Mouse (Mus musculus) embryonic facial prominence, embryonic 11.5 days (tissue): ENCODE measurements around the gene Arhgef17. TPM values are rescaled to one million over a fixed set of nuclear protein-coding genes. Genes with fewer than 3 reads are reported as not detected.

Experiments used
- ATAC-seq: fragments of 200-750 bp; cut with Nextera tagmentation; replicated peaks from 2 replicates; pipeline ENCODE4 v1.8.0; 2017; ENCODE audit warnings: low read depth; ENCODE audit not compliant: insufficient number of reproducible peaks, low FRiP score, low TSS enrichment
- DNase-seq: peaks from one replicate; pipeline ENCODE4 v3.0.0-alpha.2; 2015; ENCODE audit warnings: low spot score
- H3K27ac ChIP-seq: fragments of 300-500 bp; sonication (generic); replicated peaks from 2 replicates; pipeline ENCODE4 v1.5.1; 2014; ENCODE audit warnings: mild to moderate bottlenecking, low read depth, low read length, control low read depth
- H3K27me3 ChIP-seq: fragments of 300-500 bp; sonication (generic); 2 replicates; pipeline ENCODE4 v1.6.1; 2014; ENCODE audit warnings: mild to moderate bottlenecking, low read length, moderate library complexity, mixed read lengths; ENCODE audit not compliant: control insufficient read depth, insufficient read depth
- H3K36me3 ChIP-seq: fragments of 300-500 bp; sonication (generic); replicated peaks from 2 replicates; pipeline ENCODE4 v1.6.1; 2014; ENCODE audit warnings: low read depth, mild to moderate bottlenecking, low read length, moderate library complexity, mixed read lengths; ENCODE audit not compliant: control insufficient read depth, insufficient read depth
- H3K4me1 ChIP-seq: fragments of 300-500 bp; sonication (generic); 2 replicates; pipeline ENCODE4 v1.6.1; 2014; ENCODE audit warnings: low read length, mixed read lengths; ENCODE audit not compliant: control insufficient read depth, insufficient read depth
- H3K4me2 ChIP-seq: fragments of 300-500 bp; sonication (generic); 2 replicates; pipeline ENCODE4 v1.6.1; 2014; ENCODE audit warnings: low read depth, mild to moderate bottlenecking, control low read depth, low read length, moderate library complexity
- H3K4me3 ChIP-seq: fragments of 300-500 bp; sonication (generic); 2 replicates; pipeline ENCODE4 v1.5.1; 2014; ENCODE audit warnings: low read depth, low read length, control low read depth
- H3K9ac ChIP-seq: fragments of 300-500 bp; sonication (generic); replicated peaks from 2 replicates; pipeline ENCODE4 v1.6.1; 2014; ENCODE audit warnings: mild to moderate bottlenecking, control low read depth, low read length
- H3K9me3 ChIP-seq: fragments of 300-500 bp; sonication (generic); replicated peaks from 2 replicates; pipeline ENCODE4 v1.6.1; 2016; ENCODE audit warnings: mild to moderate bottlenecking, low read length, inconsistent platforms, mixed read lengths; ENCODE audit not compliant: control insufficient read depth
- WGBS: fragments of 180-500 bp; shearing (Covaris S2); extraction: QIAGEN DNeasy Blood & Tissue Kit; methylation state at CpG from one replicate; pipeline ENCODE4 v1.1.7; 2014; 5-methylcytosine and 5-hydroxymethylcytosine counted together
- polyA plus RNA-seq: library from polyadenylated mRNA; unstranded; fragments of >200 nt; fragmentation: Nextera tagmentation; extraction: Ambion mirVana; gene quantifications from 2 replicates; pipeline ENCODE4 v1.2.1, GENCODE M21; 2014

The Arhgef17 gene
- polyA plus RNA-seq, 1 experiment from 2014 or later: 8.1 TPM

DNA sequence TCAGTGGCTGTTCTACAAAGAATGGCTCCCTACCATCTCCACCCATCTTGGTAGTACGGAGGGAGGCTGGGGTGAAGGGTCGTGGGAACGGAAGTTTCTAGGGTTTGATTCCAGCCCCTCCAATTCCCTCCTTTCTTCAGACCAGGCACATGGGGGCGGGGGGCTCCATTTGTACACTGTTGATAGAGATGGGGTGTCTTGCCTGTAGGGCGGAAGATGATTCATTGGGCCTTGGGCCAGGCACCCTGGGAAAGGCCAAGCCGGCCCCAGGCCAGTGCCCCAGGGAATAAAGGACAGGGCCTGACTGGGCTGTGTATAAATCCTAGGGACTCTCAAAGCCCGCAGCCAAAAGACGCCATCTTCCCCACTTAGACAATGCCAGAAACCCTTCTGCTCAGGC is 23.8 kb downstream of the Arhgef17 start:
- DNase-seq: no peak
- Histone ChIP-seq H3K27me3 (no peaks in the 10 kb centered on the region), H3K4me1 (peaks cover 9% of the 10 kb centered on the region), H3K36me3 (no peaks in the 10 kb centered on the region), H3K9me3 (no peaks in the 10 kb centered on the region), H3K9ac (no peak overlapping the region), H3K27ac (0 out of 2 replicates have a peak overlapping the region, but pooled peaks have one; percentile 11), H3K4me2 (no peak overlapping the region), H3K4me3 (no peak overlapping the region)
- no peak for ATAC-seq
- 82% methylated on average over 8 of the region's 8 CpGs for WGBS

DNA sequence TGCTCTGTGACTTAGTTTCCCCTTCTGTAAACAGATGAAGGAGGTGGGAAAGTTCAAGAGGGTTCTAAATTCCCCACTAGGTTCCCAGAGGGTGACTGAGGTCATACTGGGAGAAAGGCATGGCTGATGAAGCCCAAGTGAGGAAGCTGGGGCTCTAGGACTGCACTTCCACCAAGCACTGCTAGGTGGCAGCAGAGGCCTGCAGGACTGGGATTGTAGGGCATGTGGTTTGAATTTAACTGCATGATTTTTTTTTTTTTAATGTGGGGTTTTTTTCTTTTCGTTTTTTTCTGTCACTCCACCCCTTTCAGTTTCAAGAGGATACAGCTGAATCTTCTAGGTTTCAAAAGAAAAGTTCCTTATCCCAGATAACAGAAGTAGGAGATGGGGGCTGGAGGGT is 24.7 kb downstream of the Arhgef17 start:
- Histone ChIP-seq H3K4me3 (no peak overlapping the region), H3K9me3 (no peaks in the 10 kb centered on the region), H3K4me2 (no peak overlapping the region), H3K9ac (no peak overlapping the region), H3K27ac (no peak overlapping the region), H3K36me3 (no peaks in the 10 kb centered on the region), H3K27me3 (no peaks in the 10 kb centered on the region), H3K4me1 (peaks cover 9% of the 10 kb centered on the region)
- ATAC-seq: no peak
- peak; percentile 83 for DNase-seq
- 0% methylated on average over 1 of the region's 1 CpGs for WGBS

DNA sequence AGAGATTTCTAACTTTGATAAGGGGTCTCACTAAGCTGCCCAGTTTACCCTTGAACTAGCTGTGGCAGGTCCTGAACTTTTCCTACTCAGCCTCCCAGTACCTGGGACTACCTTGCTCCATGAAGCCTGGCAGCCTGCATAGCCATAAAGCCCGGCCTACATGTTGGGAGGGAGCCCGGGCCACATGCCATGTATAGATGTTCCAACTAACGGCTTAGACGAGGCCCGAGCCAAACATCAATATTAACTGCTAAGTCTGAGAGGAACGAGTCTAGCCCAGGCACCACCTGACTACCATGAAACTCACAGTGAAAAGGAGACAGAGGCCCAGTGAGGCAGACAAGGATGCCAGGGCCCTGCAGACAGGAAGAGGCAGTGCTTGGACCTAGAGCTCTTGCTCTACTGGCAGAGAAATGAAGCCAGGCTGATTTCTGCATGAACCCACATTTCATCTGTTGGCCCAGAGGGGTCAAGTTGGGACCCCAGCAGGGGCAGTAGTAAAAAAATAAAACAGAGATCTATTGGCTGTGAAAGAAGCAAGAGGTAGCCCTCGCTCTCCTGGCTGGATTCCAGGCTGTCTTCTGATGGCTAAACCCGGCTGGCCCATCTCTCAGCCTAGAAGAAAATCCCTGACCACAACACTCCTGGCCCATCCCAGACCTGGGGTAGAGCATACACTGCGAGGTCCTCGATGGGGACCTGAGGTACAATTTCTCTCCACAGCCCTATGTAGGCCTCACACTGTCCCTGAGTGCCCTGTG is 25.7 kb downstream of the Arhgef17 start:
- Histone ChIP-seq H3K4me2 (no peak overlapping the region), H3K4me3 (no peak overlapping the region), H3K27me3 (no peaks in the 10 kb centered on the region), H3K9me3 (no peaks in the 10 kb centered on the region), H3K36me3 (no peaks in the 10 kb centered on the region), H3K4me1 (peaks cover 1% of the 10 kb centered on the region), H3K9ac (no peak overlapping the region), H3K27ac (no peak overlapping the region)
- ATAC-seq: no peak
- WGBS: 87% methylated on average over 10 of the region's 10 CpGs
- no peak for DNase-seq

DNA sequence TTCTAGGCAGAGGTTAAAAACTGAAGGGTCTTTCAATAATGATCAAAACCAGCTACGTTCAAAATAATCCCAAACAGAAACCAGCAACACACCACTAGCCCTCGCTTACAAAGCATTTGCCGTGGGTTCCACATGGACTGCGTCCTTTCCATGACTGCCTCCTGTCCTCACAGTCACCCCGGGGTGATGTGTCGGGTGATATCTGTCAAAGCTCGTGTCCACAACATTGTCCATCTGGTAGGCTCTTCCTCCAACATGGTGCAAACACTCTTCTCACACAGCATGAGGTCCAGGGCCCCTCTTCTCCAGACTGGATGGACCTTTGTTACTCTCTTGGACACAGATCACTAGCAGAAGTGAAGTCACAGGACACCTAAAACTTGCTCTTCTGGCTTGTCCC is 26.9 kb downstream of the Arhgef17 start:
- no peak overlapping the region for H3K27ac ChIP-seq
- 92% methylated on average over 7 of the region's 7 CpGs for WGBS
- H3K9me3 ChIP-seq: no peaks in the 10 kb centered on the region
- H3K9ac ChIP-seq: no peak overlapping the region
- no peak overlapping the region for H3K4me2 ChIP-seq
- H3K36me3 ChIP-seq: no peaks in the 10 kb centered on the region
- H3K4me1 ChIP-seq: no peaks in the 10 kb centered on the region
- ATAC-seq (no peak), DNase-seq (no peak)
- no peak overlapping the region for H3K4me3 ChIP-seq
- no peaks in the 10 kb centered on the region for H3K27me3 ChIP-seq

DNA sequence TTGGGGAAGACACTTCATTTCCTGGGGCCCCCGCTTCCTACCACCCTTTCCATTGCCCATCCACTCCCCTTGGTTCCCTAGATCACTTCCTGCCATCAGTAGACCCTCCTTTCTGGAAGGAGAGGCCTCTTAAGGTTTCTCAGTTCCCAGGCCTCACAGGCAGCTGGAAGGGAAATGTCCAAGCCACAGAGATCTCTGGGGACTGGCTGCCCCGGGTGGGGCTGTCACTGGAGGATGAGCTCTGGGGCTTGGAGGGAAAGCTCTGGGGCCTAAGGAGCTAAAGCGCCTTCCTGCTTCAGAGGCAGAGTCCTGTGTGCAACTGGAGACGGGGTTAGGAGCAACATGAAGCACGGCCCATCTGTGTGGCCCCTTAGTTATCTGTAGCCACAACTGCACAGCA is 27.3 kb downstream of the Arhgef17 start:
- H3K9ac ChIP-seq: no peak overlapping the region
- no peak for ATAC-seq
- H3K4me3 ChIP-seq: no peak overlapping the region
- no peak overlapping the region for H3K4me2 ChIP-seq
- no peak overlapping the region for H3K27ac ChIP-seq
- H3K4me1 ChIP-seq: no peaks in the 10 kb centered on the region
- WGBS: 88% methylated on average over 5 of the region's 5 CpGs
- H3K27me3 ChIP-seq: no peaks in the 10 kb centered on the region
- H3K36me3 ChIP-seq: no peaks in the 10 kb centered on the region
- H3K9me3 ChIP-seq: no peaks in the 10 kb centered on the region
- DNase-seq: no peak

DNA sequence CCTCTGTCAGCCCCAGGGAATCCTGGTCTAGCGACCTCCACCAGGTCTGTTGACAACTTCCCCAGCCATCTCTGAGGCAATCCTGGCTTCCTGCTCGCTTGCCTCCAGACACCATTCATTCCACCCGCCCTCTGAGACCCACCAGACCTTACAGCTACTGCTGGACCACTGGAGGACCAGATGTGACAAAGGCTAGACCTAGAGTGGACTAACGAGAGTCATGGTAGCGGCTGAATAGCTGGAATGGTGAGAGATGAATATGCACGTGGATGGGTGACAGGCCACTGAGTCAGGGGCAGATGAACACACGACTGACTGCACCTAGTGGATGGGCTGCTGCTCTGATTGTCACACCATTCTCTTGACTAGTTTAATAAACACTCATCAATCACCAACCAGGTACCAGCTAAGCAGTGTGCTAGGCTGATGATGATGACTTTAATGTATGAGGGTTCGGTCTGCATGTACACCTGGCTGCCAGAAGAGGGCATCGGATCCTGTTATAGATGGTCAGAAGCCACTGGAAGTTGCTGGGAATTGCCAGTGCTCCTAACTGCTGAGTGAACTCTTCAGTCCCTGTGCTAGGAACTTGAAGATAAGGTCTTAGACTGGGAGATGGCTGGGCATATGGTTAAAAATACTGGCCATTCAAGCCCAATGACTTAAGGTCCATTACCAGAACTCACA is 29.3 kb downstream of the Arhgef17 start:
- H3K4me3 ChIP-seq: no peak overlapping the region
- no peak overlapping the region for H3K4me2 ChIP-seq
- H3K27me3 ChIP-seq: no peaks in the 10 kb centered on the region
- H3K27ac ChIP-seq: no peak overlapping the region
- ATAC-seq (no peak), DNase-seq (no peak)
- 77% methylated on average over 9 of the region's 9 CpGs for WGBS
- H3K36me3 ChIP-seq: no peaks in the 10 kb centered on the region; the same call in 1 of the 2 replicates
- H3K4me1 ChIP-seq: no peaks in the 10 kb centered on the region
- no peak overlapping the region for H3K9ac ChIP-seq
- no peaks in the 10 kb centered on the region for H3K9me3 ChIP-seq

DNA sequence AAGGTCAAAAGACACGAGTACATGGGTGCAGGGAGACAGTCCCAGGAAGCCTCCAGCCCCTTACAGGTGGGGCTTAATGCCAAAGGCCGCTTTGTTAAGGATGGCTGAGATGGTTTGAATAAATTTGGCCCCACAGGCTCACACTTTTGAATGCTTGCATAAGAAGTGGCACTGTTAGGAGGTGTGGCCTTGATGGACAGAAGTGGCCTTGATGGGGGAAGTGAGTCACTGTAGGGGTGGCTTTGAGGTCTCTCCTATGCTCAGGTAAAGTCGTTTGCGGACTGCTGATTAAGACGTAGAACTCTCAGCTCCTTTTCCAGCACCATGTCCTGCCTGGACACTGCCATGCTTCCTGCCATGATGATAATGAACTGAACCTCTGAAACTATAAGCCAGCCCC is 34.1 kb downstream of the Arhgef17 start:
- H3K9ac ChIP-seq: no peak overlapping the region
- ATAC-seq (no peak), DNase-seq (no peak)
- H3K4me1 ChIP-seq: 0 out of 2 replicates have a peak, but pooled peaks cover 5% of the 10 kb centered on the region
- no peak overlapping the region for H3K4me3 ChIP-seq
- 80% methylated on average over 5 of the region's 5 CpGs for WGBS
- no peaks in the 10 kb centered on the region for H3K27me3 ChIP-seq
- H3K4me2 ChIP-seq: no peak overlapping the region
- no peak overlapping the region for H3K27ac ChIP-seq
- no peaks in the 10 kb centered on the region; the same call in 1 of the 2 replicates for H3K36me3 ChIP-seq
- no peaks in the 10 kb centered on the region for H3K9me3 ChIP-seq

DNA sequence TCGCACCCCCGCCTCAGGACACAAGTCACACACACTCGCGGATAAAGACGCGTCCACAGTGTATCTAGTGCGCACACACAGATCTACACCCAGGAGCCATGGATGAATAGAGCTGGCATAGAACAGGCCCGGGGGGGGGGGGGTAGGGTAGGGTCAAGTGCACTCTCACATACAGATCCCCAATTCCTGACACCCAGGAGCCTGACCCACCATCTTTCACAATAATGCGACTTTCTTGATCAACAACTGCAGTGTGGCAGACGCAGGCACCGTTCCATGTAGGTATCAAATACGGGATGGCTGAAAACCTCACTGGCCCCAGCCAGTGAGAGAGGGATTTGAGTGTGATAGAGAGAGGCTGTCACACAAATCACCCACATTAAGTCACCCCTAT is 37.1 kb downstream of the Arhgef17 start:
- DNase-seq: no peak
- H3K36me3 ChIP-seq: no peaks in the 10 kb centered on the region; the same call in 1 of the 2 replicates
- H3K9ac ChIP-seq: peak overlapping the region; percentile 72
- H3K4me1 ChIP-seq: 0 out of 2 replicates have a peak, but pooled peaks cover 5% of the 10 kb centered on the region
- ATAC-seq: peak; percentile 50
- H3K9me3 ChIP-seq: no peaks in the 10 kb centered on the region
- H3K27ac ChIP-seq: no peak overlapping the region
- H3K4me3 ChIP-seq: peak overlapping the region; percentile 46
- 3% methylated on average over 11 of the region's 12 CpGs for WGBS
- no peaks in the 10 kb centered on the region for H3K27me3 ChIP-seq
- H3K4me2 ChIP-seq: peak overlapping the region; percentile 82
